Mouse (Mus musculus): ENCODE results near the gene Lmod3. TPM values are rescaled to one million over a fixed set of nuclear protein-coding genes. Genes with fewer than 3 reads are reported as not detected.

Lmod3 gene
- polyA plus RNA-seq, 2 experiments = 11.9 to 12.2 TPM

DNA sequence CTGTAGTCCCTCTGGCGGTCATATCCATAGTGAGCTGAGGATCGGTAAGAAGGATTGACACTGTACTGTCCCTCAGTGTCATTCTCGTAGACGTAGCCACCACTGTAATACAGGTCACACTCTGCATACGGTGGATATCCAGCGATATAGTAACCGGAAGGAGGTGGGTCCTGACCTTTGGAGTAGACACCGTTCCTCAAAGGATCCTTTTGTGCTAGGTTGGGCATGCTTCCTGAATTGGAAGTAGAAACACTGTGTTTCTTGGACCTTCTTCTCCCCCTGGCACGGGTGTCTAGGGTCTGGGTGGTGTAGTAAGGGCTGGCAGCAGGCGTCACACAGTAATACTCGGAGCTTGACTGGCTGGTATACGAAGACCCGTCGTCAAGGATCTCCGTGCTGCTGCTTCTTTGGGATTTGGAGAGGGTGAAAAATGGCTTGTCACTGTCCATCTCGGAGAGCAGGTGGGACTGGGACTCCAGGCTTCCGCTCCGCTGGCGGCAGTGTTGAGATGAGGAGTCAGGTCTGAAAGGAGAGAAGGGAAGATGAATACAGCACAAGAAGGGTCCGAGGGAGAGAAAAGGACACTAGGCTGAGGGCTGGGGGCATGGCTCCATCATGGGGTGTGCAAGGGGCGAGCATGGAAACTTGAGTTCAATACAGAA is 43.4 kb upstream of the Lmod3 start:
- Histone ChIP-seq H3K4me2 (replicated peaks; ENCODE audit: low read depth, low read length, severe bottlenecking) (no peak overlapping the region), H3K9me3 (ENCODE audit: control insufficient read depth, low read length) (no peaks in the 10 kb centered on the region), H3K4me1 (ENCODE audit: control insufficient read depth, insufficient read depth, low read length) (peaks cover 5% of the 10 kb centered on the region), H3K27me3 (ENCODE audit: control insufficient read depth, insufficient read depth, low read length) (no peaks in the 10 kb centered on the region), H3K4me3 (replicated peaks; ENCODE audit: low read length) (no peak overlapping the region), H3K9ac (ENCODE audit: low read depth, low read length, severe bottlenecking) (no peak overlapping the region), H3K36me3 (ENCODE audit: control insufficient read depth, insufficient read depth, low read length) (peaks cover 15% of the 10 kb centered on the region; the same call in 1 of the 2 replicates), H3K27ac (replicated peaks; ENCODE audit: low read depth, low read length) (no peak overlapping the region)
- no peak for TF ChIP-seq POLR2A (IDR thresholded peaks at IDR 0.05; ENCODE audit: borderline replicate concordance, extremely low read depth, insufficient read depth, insufficient read length)
- DNase-seq (ENCODE audit: low spot score) (no peak), ATAC-seq (ENCODE audit: low FRiP score, low read depth) (no peak)
- WGBS = 95% methylated on average over 21 of the region's 21 CpGs

DNA sequence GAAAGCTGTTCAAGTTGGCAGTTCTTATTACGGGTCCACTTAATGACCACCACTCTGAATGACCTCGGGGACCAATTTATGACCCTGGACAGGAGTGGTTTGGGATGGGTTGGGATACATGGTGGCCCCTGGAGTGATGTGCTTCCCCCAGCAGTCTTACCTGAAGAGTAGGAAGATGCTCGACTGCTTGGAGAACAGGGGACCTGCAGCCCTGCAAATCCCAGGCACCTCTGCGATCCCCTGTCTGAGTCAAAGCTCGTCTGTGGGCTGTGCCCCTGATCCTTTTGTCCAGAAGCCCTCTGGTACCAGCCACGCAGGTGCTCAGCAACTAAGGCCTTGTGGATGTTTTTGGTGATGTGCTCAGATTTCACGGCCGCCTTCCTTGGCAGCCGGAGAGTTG is 42.9 kb upstream of the Lmod3 start:
- no peak for ATAC-seq (ENCODE audit: low FRiP score, low read depth)
- no peak overlapping the region for H3K27ac ChIP-seq (replicated peaks; ENCODE audit: low read depth, low read length)
- peaks cover 15% of the 10 kb centered on the region; the same call in 1 of the 2 replicates for H3K36me3 ChIP-seq (ENCODE audit: control insufficient read depth, insufficient read depth, low read length)
- no peak overlapping the region for H3K4me2 ChIP-seq (replicated peaks; ENCODE audit: low read depth, low read length, severe bottlenecking)
- 86% methylated on average over 9 of the region's 9 CpGs for WGBS
- TF ChIP-seq POLR2A (IDR thresholded peaks at IDR 0.05; ENCODE audit: borderline replicate concordance, extremely low read depth, insufficient read depth, insufficient read length) = no peak
- peaks cover 7% of the 10 kb centered on the region for H3K4me1 ChIP-seq (ENCODE audit: control insufficient read depth, insufficient read depth, low read length)
- DNase-seq (ENCODE audit: low spot score) = no peak
- no peaks in the 10 kb centered on the region for H3K9me3 ChIP-seq (ENCODE audit: control insufficient read depth, low read length)
- no peak overlapping the region for H3K4me3 ChIP-seq (replicated peaks; ENCODE audit: low read length)
- no peaks in the 10 kb centered on the region for H3K27me3 ChIP-seq (ENCODE audit: control insufficient read depth, insufficient read depth, low read length)
- H3K9ac ChIP-seq (ENCODE audit: low read depth, low read length, severe bottlenecking) = no peak overlapping the region

DNA sequence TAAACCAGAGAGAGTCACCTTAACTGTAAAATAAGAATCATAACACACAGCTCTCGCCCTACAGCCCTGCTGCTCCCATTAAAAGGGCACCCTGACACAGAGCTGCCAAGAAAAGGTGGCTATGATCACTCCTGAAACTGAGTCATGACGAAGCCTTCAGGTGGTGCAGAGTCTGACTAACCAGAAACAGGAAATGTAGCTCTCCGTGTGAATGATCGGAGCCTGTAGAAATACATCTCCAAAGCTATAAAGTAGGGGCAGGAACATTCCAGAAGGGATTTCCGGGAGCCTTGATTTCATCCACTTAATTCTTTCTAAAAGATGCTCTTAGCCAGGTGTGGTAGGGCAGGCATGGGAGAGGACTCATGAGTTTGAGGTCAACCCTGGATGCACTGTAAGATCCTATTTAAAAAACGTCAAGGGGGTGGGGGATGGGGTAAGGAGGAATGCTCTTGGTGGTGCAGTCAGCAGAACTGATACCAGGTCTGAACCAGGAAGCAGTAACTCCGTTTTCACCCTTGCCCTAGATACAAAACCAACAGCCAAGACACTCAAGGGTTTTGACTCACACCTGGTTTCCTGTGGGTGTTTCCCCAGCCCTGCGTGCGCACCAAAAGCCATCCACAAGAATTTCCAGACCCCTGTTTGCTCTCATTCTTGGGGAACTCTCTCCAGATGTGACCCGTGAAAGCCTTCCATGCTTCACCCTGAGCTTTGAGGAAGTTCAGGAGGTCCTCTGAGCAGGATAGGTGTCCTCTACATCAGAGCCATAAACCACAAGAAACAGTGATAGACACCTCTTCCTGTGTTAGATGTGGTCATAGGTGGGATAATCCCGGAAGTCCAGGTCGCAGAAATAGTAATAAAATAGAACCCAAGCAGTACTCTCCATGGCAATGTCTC is 41.4 kb upstream of the Lmod3 start:
- H3K4me2 ChIP-seq (replicated peaks; ENCODE audit: low read depth, low read length, severe bottlenecking) = no peak overlapping the region
- H3K36me3 ChIP-seq (ENCODE audit: control insufficient read depth, insufficient read depth, low read length) = peaks cover 15% of the 10 kb centered on the region; the same call in 1 of the 2 replicates
- H3K27me3 ChIP-seq (ENCODE audit: control insufficient read depth, insufficient read depth, low read length) = no peaks in the 10 kb centered on the region
- no peak for ATAC-seq (ENCODE audit: low FRiP score, low read depth)
- peaks cover 7% of the 10 kb centered on the region for H3K4me1 ChIP-seq (ENCODE audit: control insufficient read depth, insufficient read depth, low read length)
- H3K27ac ChIP-seq (replicated peaks; ENCODE audit: low read depth, low read length) = no peak overlapping the region
- H3K9ac ChIP-seq (ENCODE audit: low read depth, low read length, severe bottlenecking) = no peak overlapping the region
- no peak for TF ChIP-seq POLR2A (IDR thresholded peaks at IDR 0.05; ENCODE audit: borderline replicate concordance, extremely low read depth, insufficient read depth, insufficient read length)
- WGBS = 72% methylated on average over 12 of the region's 12 CpGs
- H3K4me3 ChIP-seq (replicated peaks; ENCODE audit: low read length) = no peak overlapping the region
- no peaks in the 10 kb centered on the region for H3K9me3 ChIP-seq (ENCODE audit: control insufficient read depth, low read length)
- DNase-seq (ENCODE audit: low spot score) = no peak

DNA sequence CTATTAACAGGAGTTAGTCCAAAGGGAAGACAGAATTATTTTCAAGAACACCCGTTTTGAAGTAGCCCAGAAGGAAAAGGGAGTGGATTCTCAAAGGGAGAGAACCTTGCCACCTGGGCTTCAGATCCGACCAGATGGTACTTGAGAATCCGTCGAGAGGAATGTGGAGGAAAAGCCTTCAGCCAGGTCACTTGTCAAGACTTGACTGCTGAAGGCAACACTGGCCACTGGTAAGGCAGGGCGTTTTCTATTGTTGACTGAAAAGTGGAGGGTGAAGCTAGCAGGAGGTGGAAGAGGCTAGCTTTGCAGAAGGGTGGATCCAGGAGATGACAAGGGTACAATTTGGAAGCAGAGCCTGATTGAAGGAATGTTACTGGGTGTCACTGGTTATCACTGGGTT is 40.3 kb upstream of the Lmod3 start:
- peaks cover 15% of the 10 kb centered on the region; the same call in 1 of the 2 replicates for H3K36me3 ChIP-seq (ENCODE audit: control insufficient read depth, insufficient read depth, low read length)
- H3K9me3 ChIP-seq (ENCODE audit: control insufficient read depth, low read length) = no peaks in the 10 kb centered on the region
- no peaks in the 10 kb centered on the region for H3K27me3 ChIP-seq (ENCODE audit: control insufficient read depth, insufficient read depth, low read length)
- peaks cover 7% of the 10 kb centered on the region for H3K4me1 ChIP-seq (ENCODE audit: control insufficient read depth, insufficient read depth, low read length)
- H3K9ac ChIP-seq (ENCODE audit: low read depth, low read length, severe bottlenecking) = no peak overlapping the region
- no peak overlapping the region for H3K27ac ChIP-seq (replicated peaks; ENCODE audit: low read depth, low read length)
- no peak for TF ChIP-seq POLR2A (IDR thresholded peaks at IDR 0.05; ENCODE audit: borderline replicate concordance, extremely low read depth, insufficient read depth, insufficient read length)
- ATAC-seq (ENCODE audit: low FRiP score, low read depth) = no peak
- no peak overlapping the region for H3K4me3 ChIP-seq (replicated peaks; ENCODE audit: low read length)
- H3K4me2 ChIP-seq (replicated peaks; ENCODE audit: low read depth, low read length, severe bottlenecking) = no peak overlapping the region
- WGBS = 71% methylated on average over 5 of the region's 5 CpGs
- no peak for DNase-seq (ENCODE audit: low spot score)

DNA sequence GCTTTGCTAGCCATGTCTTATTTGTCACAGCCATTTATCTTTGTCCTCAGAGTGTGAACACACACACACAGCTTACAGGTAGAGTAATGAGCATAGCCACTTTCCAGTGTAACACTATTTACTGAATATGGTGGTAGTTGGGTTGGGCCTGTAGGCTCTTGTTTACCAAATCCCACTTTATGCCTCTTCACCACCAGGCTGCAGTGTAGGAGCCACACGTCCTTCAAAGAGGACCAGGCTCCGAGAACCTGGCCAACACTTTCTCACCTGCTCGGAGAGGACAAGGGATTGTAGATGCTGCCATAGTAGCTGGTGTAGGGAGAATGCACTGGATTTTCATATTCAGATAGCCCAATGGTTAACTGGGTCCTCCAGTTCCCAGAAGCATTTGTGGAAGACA is 39.5 kb upstream of the Lmod3 start:
- WGBS = 86% methylated on average over 3 of the region's 3 CpGs
- ATAC-seq (ENCODE audit: low FRiP score, low read depth) = no peak

More for the DNA sequence above, 39.5 kb upstream of the Lmod3 start:
- no peaks in the 10 kb centered on the region for H3K27me3 ChIP-seq (ENCODE audit: control insufficient read depth, insufficient read depth, low read length)
- no peak for DNase-seq (ENCODE audit: low spot score)
- H3K4me2 ChIP-seq (replicated peaks; ENCODE audit: low read depth, low read length, severe bottlenecking) = no peak overlapping the region
- TF ChIP-seq POLR2A (IDR thresholded peaks at IDR 0.05; ENCODE audit: borderline replicate concordance, extremely low read depth, insufficient read depth, insufficient read length) = no peak
- peaks cover 13% of the 10 kb centered on the region; the same call in 1 of the 2 replicates for H3K36me3 ChIP-seq (ENCODE audit: control insufficient read depth, insufficient read depth, low read length)
- peaks cover 7% of the 10 kb centered on the region for H3K4me1 ChIP-seq (ENCODE audit: control insufficient read depth, insufficient read depth, low read length)
- H3K4me3 ChIP-seq (replicated peaks; ENCODE audit: low read length) = no peak overlapping the region
- H3K9ac ChIP-seq (ENCODE audit: low read depth, low read length, severe bottlenecking) = no peak overlapping the region
- no peak overlapping the region for H3K27ac ChIP-seq (replicated peaks; ENCODE audit: low read depth, low read length)
- H3K9me3 ChIP-seq (ENCODE audit: control insufficient read depth, low read length) = no peaks in the 10 kb centered on the region
